Mouse (Mus musculus) forebrain, embryonic 13.5 days (tissue): ENCODE results near the gene Otud7a. TPM values are rescaled to one million over a fixed set of nuclear protein-coding genes. Genes with fewer than 3 reads are reported as not detected.

Experiments
- ATAC-seq: fragments of 200-750 bp; cut with Nextera tagmentation; 2 replicates; pipeline ENCODE4 v1.8.0; 2017
- H3K27ac ChIP-seq: fragments of 300-500 bp; sonication (generic); 2 replicates; pipeline ENCODE4 v1.5.1; 2015; ENCODE audit warnings: inconsistent platforms, mild to moderate bottlenecking, moderate library complexity
- H3K27me3 ChIP-seq: fragments of 300-500 bp; sonication (generic); 2 replicates; pipeline ENCODE4 v1.6.1; 2015; ENCODE audit warnings: mild to moderate bottlenecking, inconsistent platforms
- H3K36me3 ChIP-seq: fragments of 300-500 bp; sonication (generic); 2 replicates; pipeline ENCODE4 v1.6.1; 2015; ENCODE audit warnings: mild to moderate bottlenecking, inconsistent platforms; ENCODE audit not compliant: poor library complexity, severe bottlenecking
- H3K4me1 ChIP-seq: fragments of 300-500 bp; sonication (generic); 2 replicates; pipeline ENCODE4 v1.6.1; 2015; ENCODE audit warnings: inconsistent platforms
- H3K4me2 ChIP-seq: fragments of 300-500 bp; sonication (generic); 2 replicates; pipeline ENCODE4 v1.6.1; 2015; ENCODE audit warnings: inconsistent platforms, mild to moderate bottlenecking, moderate library complexity
- H3K4me3 ChIP-seq: fragments of 300-500 bp; sonication (generic); 2 replicates; pipeline ENCODE4 v1.5.1; 2015; ENCODE audit warnings: mild to moderate bottlenecking, inconsistent platforms
- H3K9ac ChIP-seq: fragments of 300-500 bp; sonication (generic); 2 replicates; pipeline ENCODE4 v1.6.1; 2015; ENCODE audit warnings: mild to moderate bottlenecking, inconsistent platforms
- H3K9me3 ChIP-seq: fragments of 300-500 bp; sonication (generic); replicated peaks from 2 replicates; pipeline ENCODE4 v1.6.1; 2016; ENCODE audit warnings: inconsistent platforms
- WGBS: fragments of 180-500 bp; shearing (Covaris S2); methylation state at CpG from one replicate; pipeline ENCODE4 v1.1.7; 2015; 5-methylcytosine and 5-hydroxymethylcytosine counted together
- polyA plus RNA-seq: library from polyadenylated mRNA; unstranded; fragments of >200 nt; fragmentation: Nextera tagmentation; extraction: Ambion mirVana; gene quantifications from 2 replicates; pipeline ENCODE4 v1.2.1, GENCODE M21; 2015

Otud7a gene
- polyA plus RNA-seq, 1 experiment from 2014 or later: 1.8 TPM

DNA sequence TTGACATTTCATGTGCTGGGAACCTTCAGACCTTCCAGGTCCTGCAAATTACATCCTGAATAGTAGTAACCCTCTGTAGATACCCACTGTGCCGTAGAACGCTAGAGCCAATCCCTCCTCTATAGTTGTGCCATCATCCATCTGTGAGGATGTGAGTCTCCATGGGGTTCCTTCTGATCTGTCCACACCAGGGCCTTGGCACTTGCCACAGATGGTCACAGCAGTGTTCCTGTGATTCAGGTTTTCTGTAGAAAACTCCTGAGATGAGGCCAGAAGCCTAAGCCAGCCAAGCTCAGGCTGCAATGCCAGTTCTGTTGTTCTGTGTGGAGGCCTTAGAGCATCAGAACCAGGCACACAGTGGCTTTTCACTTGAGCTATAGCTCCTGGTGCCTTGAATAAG lies 63.5 kb downstream of the Otud7a start:
- Histone ChIP-seq H3K9ac (no peak overlapping the region), H3K27ac (no peak overlapping the region), H3K36me3 (no peaks in the 10 kb centered on the region), H3K4me2 (no peak overlapping the region), H3K27me3 (no peaks in the 10 kb centered on the region), H3K4me3 (no peak overlapping the region), H3K4me1 (peaks cover 4% of the 10 kb centered on the region), H3K9me3 (no peaks in the 10 kb centered on the region)
- WGBS: 88% methylated on average over 2 of the region's 2 CpGs
- no peak for ATAC-seq

DNA sequence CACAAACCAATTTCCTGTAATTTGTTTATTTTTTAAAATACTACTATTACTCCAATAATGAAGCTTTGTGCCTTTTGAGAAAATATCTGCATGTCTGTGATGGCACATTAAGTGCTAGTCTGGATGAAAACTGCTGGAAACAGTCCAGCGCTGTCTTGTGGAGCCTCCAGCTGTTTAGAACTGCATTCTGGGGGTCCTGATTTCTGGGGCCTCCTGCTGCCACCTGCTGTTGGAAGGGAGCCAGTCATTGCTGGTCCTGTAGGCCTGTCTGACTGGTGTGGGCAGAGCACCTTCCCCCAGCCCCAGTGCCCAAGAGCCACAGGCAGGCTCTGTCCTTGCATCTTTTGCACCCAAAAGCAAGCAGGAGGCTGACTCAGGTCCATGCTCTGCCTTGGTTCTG lies 65.3 kb downstream of the Otud7a start:
- Histone ChIP-seq H3K27me3 (no peaks in the 10 kb centered on the region), H3K36me3 (no peaks in the 10 kb centered on the region), H3K9ac (no peak overlapping the region), H3K4me3 (no peak overlapping the region), H3K4me2 (no peak overlapping the region), H3K4me1 (peaks cover 4% of the 10 kb centered on the region), H3K9me3 (no peaks in the 10 kb centered on the region), H3K27ac (no peak overlapping the region; the same call in 1 of the 2 replicates)
- peak; percentile 83 for ATAC-seq
- WGBS: 52% methylated on average over 1 of the region's 1 CpGs

DNA sequence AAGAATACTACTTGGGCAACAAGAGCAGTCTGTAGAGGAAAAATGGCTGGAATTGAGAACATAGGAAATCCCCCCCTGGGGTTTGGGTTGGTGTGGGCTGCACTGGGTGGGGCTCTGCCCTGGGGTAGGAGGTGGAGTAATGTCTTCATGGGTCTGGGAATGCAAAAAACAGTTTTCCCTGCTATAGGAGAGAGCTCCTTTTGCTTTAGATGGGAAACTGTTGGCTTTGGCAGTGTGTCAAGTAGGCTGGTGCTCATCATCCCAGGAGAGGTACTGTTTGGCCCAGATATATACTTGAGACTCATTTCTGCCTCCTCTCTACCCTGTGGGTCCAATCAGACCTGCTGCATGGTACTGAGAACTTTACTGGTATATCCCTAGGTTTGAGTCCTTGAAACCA lies 66.9 kb downstream of the Otud7a start:
- no peaks in the 10 kb centered on the region for H3K27me3 ChIP-seq
- no peak overlapping the region for H3K4me2 ChIP-seq
- H3K36me3 ChIP-seq: no peaks in the 10 kb centered on the region
- H3K9ac ChIP-seq: no peak overlapping the region
- H3K4me1 ChIP-seq: peaks cover 4% of the 10 kb centered on the region
- ATAC-seq: no peak
- no peak overlapping the region for H3K27ac ChIP-seq
- H3K9me3 ChIP-seq: no peaks in the 10 kb centered on the region
- no peak overlapping the region for H3K4me3 ChIP-seq

DNA sequence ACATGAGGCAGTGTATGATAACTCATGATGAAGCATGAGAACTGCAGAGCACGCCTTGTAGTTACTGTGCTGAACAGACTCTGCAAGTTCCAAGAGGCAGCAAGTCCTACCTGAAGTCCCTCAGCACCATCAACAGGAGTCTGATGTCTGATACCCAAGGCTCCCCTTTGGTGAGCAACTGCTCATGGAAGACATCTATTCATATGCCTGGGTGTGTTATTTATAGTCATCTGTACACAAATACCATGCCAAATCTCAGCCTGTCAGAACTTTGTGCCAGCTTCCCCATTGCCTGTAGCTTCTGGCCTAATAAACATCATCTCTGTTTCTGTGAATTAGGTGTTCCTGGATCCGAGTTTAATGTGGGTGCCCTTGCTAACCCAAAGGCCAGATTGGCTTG lies 68.0 kb downstream of the Otud7a start:
- H3K27ac ChIP-seq: no peak overlapping the region
- no peaks in the 10 kb centered on the region for H3K27me3 ChIP-seq
- ATAC-seq: no peak
- no peak overlapping the region for H3K4me2 ChIP-seq
- H3K4me3 ChIP-seq: no peak overlapping the region
- 73% methylated on average over 2 of the region's 2 CpGs for WGBS
- H3K36me3 ChIP-seq: no peaks in the 10 kb centered on the region
- peaks cover 4% of the 10 kb centered on the region for H3K4me1 ChIP-seq
- H3K9me3 ChIP-seq: no peaks in the 10 kb centered on the region
- H3K9ac ChIP-seq: no peak overlapping the region

DNA sequence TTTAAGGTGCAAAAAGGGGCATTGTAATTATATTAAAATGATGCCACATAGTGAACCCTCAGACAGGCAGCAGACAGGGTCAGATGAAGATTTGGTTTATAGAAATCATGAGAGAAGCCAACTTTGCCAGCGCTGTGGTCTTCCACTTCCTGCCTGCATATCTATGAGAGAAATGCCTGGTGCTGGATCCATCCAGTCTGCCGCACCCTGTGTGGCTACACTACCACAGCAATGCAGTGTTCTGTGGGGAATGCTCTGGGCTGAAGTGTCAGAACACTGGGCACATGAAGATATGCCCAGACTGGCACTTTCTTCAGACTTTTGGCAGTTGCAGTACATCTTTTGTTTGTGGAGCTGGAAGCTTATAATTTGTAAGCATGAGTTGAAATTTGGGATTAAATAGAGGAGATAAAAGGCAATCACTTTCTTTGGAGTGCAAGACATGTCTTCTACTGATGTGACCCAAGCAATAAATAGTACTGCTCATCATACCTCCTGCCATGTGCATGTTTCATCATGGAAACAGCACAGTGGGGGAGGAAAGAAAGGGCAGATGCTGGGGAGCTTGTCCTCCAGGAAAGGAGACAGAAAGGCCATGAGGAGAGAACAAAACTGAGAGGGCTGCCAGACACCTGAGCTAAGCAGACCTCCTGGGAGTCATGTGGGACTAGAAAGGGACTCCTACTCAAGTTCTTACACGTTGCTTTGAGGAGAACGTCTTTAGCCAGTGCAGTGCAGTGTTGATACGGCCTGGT lies 71.8 kb downstream of the Otud7a start:
- no peak overlapping the region for H3K9ac ChIP-seq
- no peaks in the 10 kb centered on the region for H3K27me3 ChIP-seq
- H3K36me3 ChIP-seq: no peaks in the 10 kb centered on the region
- H3K27ac ChIP-seq: no peak overlapping the region
- no peak for ATAC-seq
- no peak overlapping the region for H3K4me2 ChIP-seq
- no peaks in the 10 kb centered on the region for H3K4me1 ChIP-seq
- 92% methylated on average over 5 of the region's 5 CpGs for WGBS
- no peak overlapping the region for H3K4me3 ChIP-seq
- no peaks in the 10 kb centered on the region for H3K9me3 ChIP-seq

DNA sequence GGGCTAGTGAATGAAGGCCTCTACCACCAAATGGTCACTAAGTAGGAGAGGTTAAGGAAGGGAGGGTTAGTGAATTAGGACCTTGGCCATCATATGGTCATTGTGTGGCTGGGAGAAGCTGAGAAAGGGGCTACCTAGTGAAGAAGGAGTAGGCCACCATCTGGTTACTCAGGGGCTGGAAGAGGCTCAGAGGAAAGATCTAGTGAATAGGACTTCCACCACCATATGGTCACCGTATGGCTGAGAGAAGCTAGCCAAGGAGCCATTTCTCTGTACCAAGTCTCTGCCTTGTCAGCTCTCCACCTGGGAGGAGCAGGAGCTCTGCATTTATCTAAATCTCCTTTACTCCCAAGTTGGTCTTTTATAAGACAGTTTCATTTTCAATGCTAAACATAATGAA lies 75.7 kb downstream of the Otud7a start:
- 89% methylated on average over 1 of the region's 1 CpGs for WGBS

DNA sequence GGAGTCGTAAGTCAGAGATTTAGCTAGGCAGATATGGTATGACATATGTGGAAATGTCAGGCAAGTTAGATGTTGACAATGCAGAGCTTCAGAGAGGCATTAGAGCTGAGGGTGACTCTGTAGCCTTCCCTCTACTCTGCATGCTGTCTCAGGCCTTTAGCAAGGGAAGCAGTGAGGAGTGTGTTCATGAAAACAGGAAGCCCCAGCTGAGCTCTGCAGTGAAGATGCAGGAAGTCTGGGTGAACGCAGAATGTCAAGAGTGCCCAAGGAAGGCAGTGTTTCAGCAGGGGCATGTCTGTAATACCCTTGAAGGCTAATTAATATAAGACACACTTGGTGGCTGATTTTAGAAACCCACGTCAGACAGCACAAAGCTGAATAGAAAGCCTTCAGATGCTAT lies 77.9 kb downstream of the Otud7a start:
- ATAC-seq: no peak
- H3K4me2 ChIP-seq: no peak overlapping the region
- WGBS: 89% methylated on average over 3 of the region's 3 CpGs
- no peaks in the 10 kb centered on the region for H3K4me1 ChIP-seq
- H3K9ac ChIP-seq: no peak overlapping the region
- H3K9me3 ChIP-seq: no peaks in the 10 kb centered on the region
- H3K27ac ChIP-seq: no peak overlapping the region
- no peaks in the 10 kb centered on the region for H3K27me3 ChIP-seq
- H3K4me3 ChIP-seq: no peak overlapping the region
- H3K36me3 ChIP-seq: no peaks in the 10 kb centered on the region

More for the DNA sequence above, 75.7 kb downstream of the Otud7a start:
- no peak for ATAC-seq
- Histone ChIP-seq H3K4me2 (no peak overlapping the region), H3K9ac (no peak overlapping the region), H3K27me3 (no peaks in the 10 kb centered on the region), H3K4me3 (no peak overlapping the region), H3K27ac (no peak overlapping the region), H3K9me3 (no peaks in the 10 kb centered on the region), H3K36me3 (no peaks in the 10 kb centered on the region), H3K4me1 (no peaks in the 10 kb centered on the region)

DNA sequence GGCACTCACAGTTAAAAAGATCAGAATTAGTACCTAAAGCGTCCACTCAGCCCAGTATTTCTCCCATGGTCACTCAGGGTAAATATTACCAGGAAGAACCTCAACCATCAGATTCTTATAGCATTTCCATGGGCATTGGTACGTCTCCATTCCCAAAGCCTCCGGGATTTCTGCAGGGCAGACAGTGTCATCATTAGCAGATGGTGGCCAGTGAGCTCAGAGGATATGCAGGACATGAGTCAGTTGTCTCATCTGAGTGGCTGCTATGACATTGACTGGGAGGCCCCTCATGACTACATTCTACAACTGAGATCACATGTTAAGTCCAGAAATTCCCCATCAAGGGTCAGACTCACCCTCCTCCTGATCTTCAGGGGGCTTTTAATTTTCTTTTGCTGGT lies 78.5 kb downstream of the Otud7a start:
- Histone ChIP-seq H3K4me1 (no peaks in the 10 kb centered on the region), H3K9ac (no peak overlapping the region), H3K4me2 (no peak overlapping the region), H3K36me3 (no peaks in the 10 kb centered on the region), H3K27me3 (no peaks in the 10 kb centered on the region), H3K4me3 (no peak overlapping the region), H3K27ac (no peak overlapping the region), H3K9me3 (no peaks in the 10 kb centered on the region)
- no peak for ATAC-seq
- 89% methylated on average over 3 of the region's 3 CpGs for WGBS

DNA sequence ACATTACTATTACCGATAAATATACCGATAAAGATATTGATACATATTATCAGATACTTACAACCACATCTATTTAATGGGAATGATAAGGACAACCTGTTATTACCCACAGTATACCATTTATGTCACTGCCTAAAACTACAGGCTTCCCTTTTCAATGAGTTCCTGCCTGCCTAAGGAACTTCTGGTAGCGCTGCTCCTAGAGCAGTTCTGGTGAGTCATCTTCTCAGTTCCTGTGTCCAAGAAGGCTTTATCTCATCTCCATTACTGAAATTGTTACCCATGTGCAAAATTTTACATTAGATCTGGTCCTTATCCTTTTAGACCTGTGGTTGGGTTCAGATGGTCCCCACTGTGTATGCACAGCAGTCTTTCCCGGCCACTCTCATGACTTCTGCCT lies 95.7 kb downstream of the Otud7a start:
- 96% methylated on average over 4 of the region's 4 CpGs for WGBS
- H3K4me1 ChIP-seq: no peaks in the 10 kb centered on the region
- H3K27me3 ChIP-seq: no peaks in the 10 kb centered on the region
- ATAC-seq: no peak
- H3K9me3 ChIP-seq: no peaks in the 10 kb centered on the region
- no peak overlapping the region for H3K4me2 ChIP-seq
- no peak overlapping the region for H3K27ac ChIP-seq
- H3K9ac ChIP-seq: no peak overlapping the region
- H3K36me3 ChIP-seq: no peaks in the 10 kb centered on the region
- no peak overlapping the region for H3K4me3 ChIP-seq

DNA sequence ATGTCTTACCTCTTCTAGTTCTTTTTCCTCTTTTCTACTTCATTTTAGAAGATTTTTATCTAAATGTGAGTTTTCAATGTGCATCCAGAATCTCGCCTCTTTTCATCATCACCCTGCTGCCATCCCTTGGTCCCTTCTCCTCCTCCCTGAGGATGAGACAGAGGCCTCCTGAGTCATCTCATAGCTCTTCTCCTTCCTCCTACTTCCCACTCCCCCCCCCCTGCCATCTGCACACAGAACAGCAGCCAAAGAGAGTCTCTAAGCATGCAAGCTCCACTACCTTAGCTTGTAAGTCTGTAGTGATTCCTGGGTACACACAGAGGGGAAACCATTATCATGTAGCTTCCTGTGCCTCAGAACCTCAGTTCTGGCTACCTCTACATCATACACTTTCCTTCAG lies 109.9 kb downstream of the Otud7a start:
- peak; percentile 48; the same call in 1 of the 2 replicates for ATAC-seq
- H3K27ac ChIP-seq: no peak overlapping the region

DNA sequence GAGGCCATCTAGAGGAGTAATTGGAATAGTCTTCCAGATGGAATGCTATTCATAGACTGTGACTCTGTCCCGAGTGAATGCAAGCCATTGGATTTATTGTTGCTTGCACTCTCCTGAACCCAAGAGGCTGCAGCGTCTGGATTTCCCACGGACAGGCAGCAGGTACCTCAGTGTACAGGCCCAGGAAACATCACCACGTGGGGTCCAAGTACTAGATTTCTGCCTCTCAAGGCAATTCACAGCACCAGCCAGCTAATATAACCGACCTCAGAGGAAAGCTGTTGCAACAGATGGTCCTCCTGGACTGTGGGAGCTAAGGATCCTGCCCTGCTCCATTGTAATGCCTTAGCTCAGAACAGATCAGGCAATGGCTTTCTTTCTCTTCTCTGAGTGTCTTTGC lies 111.8 kb downstream of the Otud7a start:
- Histone ChIP-seq H3K9ac (no peak overlapping the region), H3K4me1 (no peaks in the 10 kb centered on the region), H3K9me3 (no peaks in the 10 kb centered on the region), H3K36me3 (no peaks in the 10 kb centered on the region), H3K4me3 (no peak overlapping the region), H3K4me2 (no peak overlapping the region), H3K27me3 (no peaks in the 10 kb centered on the region), H3K27ac (no peak overlapping the region)
- ATAC-seq: no peak
- 70% methylated on average over 5 of the region's 5 CpGs for WGBS

More for the DNA sequence above, 109.9 kb downstream of the Otud7a start:
- Histone ChIP-seq H3K9me3 (no peaks in the 10 kb centered on the region), H3K27me3 (no peaks in the 10 kb centered on the region), H3K36me3 (no peaks in the 10 kb centered on the region), H3K9ac (no peak overlapping the region), H3K4me1 (no peaks in the 10 kb centered on the region), H3K4me2 (no peak overlapping the region), H3K4me3 (no peak overlapping the region)
- 92% methylated on average over 1 of the region's 1 CpGs for WGBS

DNA sequence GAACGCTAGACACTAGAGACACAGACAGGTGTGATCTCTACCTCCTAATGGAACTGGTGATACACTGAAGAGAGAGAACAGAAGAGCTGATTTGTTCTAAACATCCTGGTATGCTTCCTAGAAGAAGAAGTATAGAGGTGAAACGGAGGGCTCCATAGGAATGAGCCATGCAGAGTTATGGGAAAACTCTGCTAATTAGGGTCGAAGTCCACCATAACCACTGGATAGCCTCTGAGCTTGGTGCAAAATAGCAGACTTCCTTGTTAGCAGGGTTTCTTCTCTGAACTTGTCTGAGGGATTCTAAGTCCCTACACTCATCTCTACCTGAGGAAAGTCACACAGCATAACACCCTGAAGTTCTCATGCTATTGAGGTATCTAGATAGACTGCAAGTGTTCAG lies 114.4 kb downstream of the Otud7a start:
- Histone ChIP-seq H3K4me1 (no peaks in the 10 kb centered on the region), H3K27me3 (no peaks in the 10 kb centered on the region), H3K27ac (no peak overlapping the region), H3K9ac (no peak overlapping the region), H3K4me3 (no peak overlapping the region), H3K9me3 (no peaks in the 10 kb centered on the region), H3K4me2 (no peak overlapping the region), H3K36me3 (no peaks in the 10 kb centered on the region)
- 89% methylated on average over 3 of the region's 3 CpGs for WGBS
- no peak for ATAC-seq

DNA sequence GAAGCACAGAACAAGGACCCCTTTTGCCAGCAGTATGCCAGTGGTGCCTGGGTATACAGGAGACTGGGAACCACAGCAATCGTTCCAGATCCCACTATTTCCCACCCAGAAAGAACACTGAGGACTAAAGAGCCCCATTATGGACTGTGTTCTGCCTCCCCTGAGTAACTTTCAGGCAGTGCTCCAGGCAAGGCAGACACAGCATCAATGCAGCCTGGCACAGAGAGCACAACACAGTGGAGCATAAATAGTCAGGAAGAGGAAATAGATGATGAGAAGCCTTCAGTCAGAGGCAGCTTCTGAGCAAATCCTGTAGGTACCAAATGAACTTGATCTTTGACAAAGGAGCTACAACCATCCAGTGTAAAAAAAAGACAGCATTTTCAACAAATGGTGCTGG lies 115.1 kb downstream of the Otud7a start:
- H3K4me2 ChIP-seq: no peak overlapping the region
- H3K4me3 ChIP-seq: no peak overlapping the region
- ATAC-seq: no peak
- H3K27ac ChIP-seq: no peak overlapping the region
- H3K9me3 ChIP-seq: no peaks in the 10 kb centered on the region
- no peak overlapping the region for H3K9ac ChIP-seq
- 83% methylated on average over 1 of the region's 1 CpGs for WGBS
- no peaks in the 10 kb centered on the region for H3K36me3 ChIP-seq
- H3K27me3 ChIP-seq: no peaks in the 10 kb centered on the region
- H3K4me1 ChIP-seq: no peaks in the 10 kb centered on the region
